8 mouse cellular contexts compared by ENCODE assay signal in genomic region chr2:167765072-167765800, GRCm38 (mm10).
DNase-seq lines count a peak whose midpoint lies in the region; ATAC-seq and TF ChIP-seq lines count a peak whose summit lies in the region.

No protein-coding gene starts in this region.

- H3K27me3 ChIP-seq in G1E (ENCODE audit: insufficient read depth, low read length): peaks cover 6% of the 10 kb centered on the region; the same call in 1 of the 2 replicates
- H3K27me3 ChIP-seq in forebrain, embryonic 11.5 days (ENCODE audit: control insufficient read depth, insufficient read depth, low read length): no peaks in the 10 kb centered on the region
- no peaks in the 10 kb centered on the region for H3K27me3 ChIP-seq in heart, embryonic 15.5 days
- no peaks in the 10 kb centered on the region for H3K27me3 ChIP-seq in liver, embryonic 15.5 days
- H3K27me3 ChIP-seq in neural tube, embryonic 14.5 days (ENCODE audit: control insufficient read depth, insufficient read depth, low read length): no peaks in the 10 kb centered on the region

- no peak overlapping the region for H3K9ac ChIP-seq in forebrain, embryonic 11.5 days (ENCODE audit: low read length)
- H3K9ac ChIP-seq in heart, embryonic 15.5 days: no peak overlapping the region
- H3K9ac ChIP-seq in liver, embryonic 15.5 days: peak overlapping the region; percentile 22; the same call in 1 of the 2 replicates
- no peak overlapping the region for H3K9ac ChIP-seq in neural tube, embryonic 14.5 days (replicated peaks; ENCODE audit: low read depth, low read length)

- H3K27ac ChIP-seq in forebrain, embryonic 11.5 days (ENCODE audit: low read depth, low read length): no peak overlapping the region
- peak overlapping the region; percentile 59 for H3K27ac ChIP-seq in heart, embryonic 15.5 days
- H3K27ac ChIP-seq in liver, embryonic 15.5 days (replicated peaks): peak overlapping the region; percentile 53
- no peak overlapping the region for H3K27ac ChIP-seq in neural tube, embryonic 14.5 days (ENCODE audit: low read depth, low read length)

- ATAC-seq in G1E (ENCODE audit: extremely low read depth, insufficient number of reproducible peaks, low FRiP score, poor library complexity, severe bottlenecking): peak; percentile 86
- ATAC-seq in forebrain, embryonic 11.5 days (replicated peaks; ENCODE audit: low FRiP score): peak; percentile 33; the same call in 1 of the 2 replicates
- ATAC-seq in heart, embryonic 15.5 days (replicated peaks; ENCODE audit: insufficient number of reproducible peaks, insufficient read depth, low FRiP score, low read depth): peak; percentile 53
- ATAC-seq in liver, embryonic 15.5 days (ENCODE audit: insufficient read depth): peak; percentile 68
- peak; percentile 62; the same call in 1 of the 2 replicates for ATAC-seq in neural tube, embryonic 14.5 days (ENCODE audit: low read depth)

- H3K4me3 ChIP-seq in G1E (ENCODE audit: low read depth, low read length): peak overlapping the region; percentile 69; the same call in 1 of the 2 replicates
- H3K4me3 ChIP-seq in forebrain, embryonic 11.5 days (ENCODE audit: low read depth, low read length): no peak overlapping the region
- H3K4me3 ChIP-seq in heart, embryonic 15.5 days: no peak overlapping the region
- no peak overlapping the region for H3K4me3 ChIP-seq in liver, embryonic 15.5 days (replicated peaks)
- H3K4me3 ChIP-seq in neural tube, embryonic 14.5 days (ENCODE audit: low read depth, low read length): no peak overlapping the region

- 59% methylated on average over 22 of the region's 22 CpGs for WGBS in forebrain, embryonic 11.5 days
- WGBS in heart, embryonic 15.5 days: 49% methylated on average over 22 of the region's 22 CpGs
- 25% methylated on average over 22 of the region's 22 CpGs for WGBS in liver, embryonic 15.5 days (ENCODE audit: insufficient replicate concordance)
- WGBS in neural tube, embryonic 14.5 days: 47% methylated on average over 22 of the region's 22 CpGs

- H3K36me3 ChIP-seq in G1E (replicated peaks): no peaks in the 10 kb centered on the region
- H3K36me3 ChIP-seq in forebrain, embryonic 11.5 days (ENCODE audit: control insufficient read depth, insufficient read depth, low read length): no peaks in the 10 kb centered on the region
- H3K36me3 ChIP-seq in heart, embryonic 15.5 days: no peaks in the 10 kb centered on the region
- H3K36me3 ChIP-seq in liver, embryonic 15.5 days (replicated peaks): no peaks in the 10 kb centered on the region
- no peaks in the 10 kb centered on the region for H3K36me3 ChIP-seq in neural tube, embryonic 14.5 days (ENCODE audit: control insufficient read depth, insufficient read depth, low read length)

- peaks cover 71% of the 10 kb centered on the region for H3K4me1 ChIP-seq in G1E (ENCODE audit: insufficient read depth, low read depth, low read length)
- H3K4me1 ChIP-seq in forebrain, embryonic 11.5 days (replicated peaks; ENCODE audit: control insufficient read depth, insufficient read depth, low read length): no peaks in the 10 kb centered on the region
- peaks cover 26% of the 10 kb centered on the region for H3K4me1 ChIP-seq in heart, embryonic 15.5 days (replicated peaks)
- peaks cover 45% of the 10 kb centered on the region for H3K4me1 ChIP-seq in liver, embryonic 15.5 days (replicated peaks)
- no peaks in the 10 kb centered on the region; the same call in 1 of the 2 replicates for H3K4me1 ChIP-seq in neural tube, embryonic 14.5 days (ENCODE audit: control insufficient read depth, insufficient read depth, low read length)

- TF ChIP-seq CTCF in G1E (IDR thresholded peaks at IDR 0.05; ENCODE audit: low read depth, low read length): no peak

- DNase-seq in G1E (ENCODE audit: low spot score): peak; percentile 93
- DNase-seq in c-Kit-positive CD71-negative TER-119-negative erythroid progenitor cells, embryonic 14.5 days (ENCODE audit: low read depth): peak; percentile 58
- peak; percentile 69 for DNase-seq in forebrain, embryonic 11.5 days (ENCODE audit: low spot score)
- peak; percentile 97 for DNase-seq in kidney, postnatal 36 days
- DNase-seq in urinary bladder, postnatal 4 days (ENCODE audit: low spot score in 2 of 2): peak; percentile 84 to 89

- H3K4me2 ChIP-seq in forebrain, embryonic 11.5 days (ENCODE audit: low read depth, low read length, severe bottlenecking): no peak overlapping the region
- no peak overlapping the region for H3K4me2 ChIP-seq in heart, embryonic 15.5 days
- H3K4me2 ChIP-seq in liver, embryonic 15.5 days: peak overlapping the region; percentile 53
- H3K4me2 ChIP-seq in neural tube, embryonic 14.5 days (ENCODE audit: low read depth, low read length): no peak overlapping the region

- no peaks in the 10 kb centered on the region for H3K9me3 ChIP-seq in G1E (replicated peaks)
- H3K9me3 ChIP-seq in forebrain, embryonic 11.5 days (ENCODE audit: control insufficient read depth, low read length): no peaks in the 10 kb centered on the region
- no peaks in the 10 kb centered on the region for H3K9me3 ChIP-seq in heart, embryonic 15.5 days (replicated peaks)
- no peaks in the 10 kb centered on the region for H3K9me3 ChIP-seq in liver, embryonic 15.5 days (replicated peaks)
- H3K9me3 ChIP-seq in neural tube, embryonic 14.5 days (ENCODE audit: control insufficient read depth, low read length): no peaks in the 10 kb centered on the region

Comparison
In these comparisons a context has a peak if more than half of its experiments do, and no peak if none do; other contexts are left out.
1. ATAC-seq: peak in every context shown above with its lines; median percentile 86 in G1E; 68 in liver, embryonic 15.5 days; 62 in neural tube, embryonic 14.5 days; 53 in heart, embryonic 15.5 days; 33 in forebrain, embryonic 11.5 days.
2. H3K27ac ChIP-seq: peak in heart, embryonic 15.5 days (single experiment) and liver, embryonic 15.5 days (single experiment); none in forebrain, embryonic 11.5 days (single experiment) and neural tube, embryonic 14.5 days (single experiment).
3. Peak in every context shown above with its lines, with median percentiles within 50 percentile points of each other: DNase-seq.